Mouse (Mus musculus): Measurements from ENCODE around the gene Wdr6.
"Not testable (repeated sequence)": the region's sequence is repeated elsewhere in the genome, so short reads cannot be mapped to it uniquely, and the experiment has no call there.

Wdr6 gene

GRCm38 (mm10) chr9:108578545-108579343 lies at the start of gene Wdr6:
Wdr6 (minus strand) TSS chr9:108578739.
- DNase-seq (ENCODE audit: low read depth, low spot score) = peak; percentile 90

- no peak for DNase-seq (ENCODE audit: low read depth, low spot score)
Observed at GRCm38 (mm10) chr9:108628141-108628540, 49.6 kb upstream of the Wdr6 start.

GRCm38 (mm10) chr9:108626498-108626897 lies 48.0 kb upstream of the Wdr6 start:
- DNase-seq (ENCODE audit: low read depth, low spot score) = no peak

GRCm38 (mm10) chr9:108617301-108617700 lies 38.8 kb upstream of the Wdr6 start:
- DNase-seq (ENCODE audit: low read depth, low spot score) = no peak

GRCm38 (mm10) chr9:108611488-108611887 lies 32.9 kb upstream of the Wdr6 start:
- DNase-seq (ENCODE audit: low read depth, low spot score) = peak; percentile 27

- DNase-seq (ENCODE audit: low read depth, low spot score) = no peak
Observed at GRCm38 (mm10) chr9:108608889-108609288, 30.4 kb upstream of the Wdr6 start.

- not testable (repeated sequence) for DNase-seq (ENCODE audit: low read depth, low spot score)
Observed at GRCm38 (mm10) chr9:108607929-108608328, 29.4 kb upstream of the Wdr6 start.

- DNase-seq (ENCODE audit: low read depth, low spot score) = no peak
Observed at GRCm38 (mm10) chr9:108601986-108602385, 23.4 kb upstream of the Wdr6 start.

- DNase-seq (ENCODE audit: low read depth, low spot score) = no peak
Observed at GRCm38 (mm10) chr9:108600011-108600410, 21.5 kb upstream of the Wdr6 start.

- no peak for DNase-seq (ENCODE audit: low read depth, low spot score)
Observed at GRCm38 (mm10) chr9:108599021-108599566, 20.6 kb upstream of the Wdr6 start.

GRCm38 (mm10) chr9:108596998-108597764 lies 18.6 kb upstream of the Wdr6 start, which contains the start of gene P4htm:
P4htm (minus strand) TSS chr9:108597667.
- DNase-seq (ENCODE audit: low read depth, low spot score) = peak; percentile 55

GRCm38 (mm10) chr9:108594354-108594753 lies 15.8 kb upstream of the Wdr6 start:
- DNase-seq (ENCODE audit: low read depth, low spot score) = no peak

- DNase-seq (ENCODE audit: low read depth, low spot score) = no peak
Observed at GRCm38 (mm10) chr9:108591462-108591861, 12.9 kb upstream of the Wdr6 start.

GRCm38 (mm10) chr9:108589229-108589628 lies 10.7 kb upstream of the Wdr6 start:
- no peak for DNase-seq (ENCODE audit: low read depth, low spot score)

GRCm38 (mm10) chr9:108587571-108588180 lies 9.1 kb upstream of the Wdr6 start:
- DNase-seq (ENCODE audit: low read depth, low spot score) = peak; percentile 97

- DNase-seq (ENCODE audit: low read depth, low spot score) = no peak
Observed at GRCm38 (mm10) chr9:108579344-108579690, 778 bp upstream of the Wdr6 start.

- DNase-seq (ENCODE audit: low read depth, low spot score) = no peak
Observed at GRCm38 (mm10) chr9:108577934-108578544, 500 bp downstream of the Wdr6 start.

- no peak for DNase-seq (ENCODE audit: low read depth, low spot score)
Observed at GRCm38 (mm10) chr9:108577025-108577424, 1.5 kb downstream of the Wdr6 start.

GRCm38 (mm10) chr9:108575321-108576297 lies 2.9 kb downstream of the Wdr6 start:
- DNase-seq (ENCODE audit: low read depth, low spot score) = no peak

GRCm38 (mm10) chr9:108574921-108575320 lies 3.6 kb downstream of the Wdr6 start:
- DNase-seq (ENCODE audit: low read depth, low spot score) = no peak
